Mouse (Mus musculus) ovary, postnatal 10 days (tissue): ENCODE data around the gene Cpt2.
A peak's percentile ranks its signal among the peaks of the same experiment; 100 is the strongest.

Experiments
- DNase-seq: peaks from one replicate; pipeline ENCODE4 v3.0.0; 2022; ENCODE audit warnings: low spot score

Cpt2 gene

DNA sequence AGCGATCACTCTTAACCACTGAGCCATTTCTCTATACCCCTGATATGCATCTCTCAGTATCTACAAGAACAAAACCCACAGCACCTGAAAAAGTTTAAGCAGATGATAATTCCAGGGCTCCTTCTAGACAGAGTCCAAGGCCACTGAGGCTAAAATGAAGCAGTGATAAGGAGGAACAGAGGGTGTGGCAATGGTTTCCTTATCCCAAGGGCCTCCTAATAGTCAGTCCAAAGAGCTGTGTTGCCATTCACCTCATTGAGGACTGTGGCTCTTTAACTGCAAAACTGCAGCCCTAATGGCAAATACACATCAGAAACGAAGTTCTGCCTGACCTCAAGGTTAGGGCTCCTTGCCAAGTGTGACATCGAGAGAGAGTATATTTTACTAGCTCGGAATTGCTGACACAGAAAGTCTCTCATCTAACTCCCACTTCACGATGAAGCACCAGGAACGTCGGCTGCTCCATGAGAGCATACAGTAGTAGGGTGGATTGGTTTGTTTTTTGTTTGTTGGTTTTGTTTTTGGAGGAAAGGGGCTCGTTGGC, 2.2 kb downstream of the Cpt2 start:
- no peak for DNase-seq

DNA sequence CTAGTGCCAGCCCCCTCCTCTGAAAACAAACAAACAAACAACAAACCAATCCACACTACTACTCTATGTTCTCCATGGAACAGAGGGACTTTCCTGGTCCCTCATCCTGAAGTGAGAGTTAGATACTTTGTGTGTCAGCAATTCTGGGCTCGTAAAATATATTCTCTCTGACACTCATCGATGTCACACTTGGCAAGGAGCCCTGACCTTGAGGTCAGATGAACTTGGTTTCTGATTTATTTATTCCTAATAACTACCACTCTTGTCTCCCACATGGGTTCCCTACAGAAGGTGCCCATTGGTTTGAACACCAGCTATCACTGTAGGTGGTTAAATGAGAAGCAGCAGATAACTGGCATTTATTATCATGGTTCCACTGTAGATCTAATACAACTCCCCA, 3.1 kb downstream of the Cpt2 start:
- no peak for DNase-seq

DNA sequence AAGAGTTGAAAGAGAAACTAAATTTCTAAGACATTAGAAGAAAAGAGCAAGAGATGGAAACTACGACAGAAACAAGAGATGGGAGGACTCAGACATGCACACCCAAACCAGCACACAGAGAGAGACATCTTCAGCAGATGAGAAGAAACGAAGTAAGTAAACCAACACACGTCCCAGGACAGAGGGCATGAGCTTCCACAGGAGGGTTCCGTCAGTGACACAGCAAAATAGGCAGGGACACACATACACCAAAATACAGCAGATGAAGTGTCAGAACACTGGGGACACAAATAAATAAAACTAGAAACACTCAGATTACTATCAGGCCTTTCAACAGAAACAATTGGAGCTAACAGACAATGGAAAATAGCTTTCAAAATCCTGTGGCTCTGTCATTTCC, 13.4 kb downstream of the Cpt2 start:
- DNase-seq: no peak

DNA sequence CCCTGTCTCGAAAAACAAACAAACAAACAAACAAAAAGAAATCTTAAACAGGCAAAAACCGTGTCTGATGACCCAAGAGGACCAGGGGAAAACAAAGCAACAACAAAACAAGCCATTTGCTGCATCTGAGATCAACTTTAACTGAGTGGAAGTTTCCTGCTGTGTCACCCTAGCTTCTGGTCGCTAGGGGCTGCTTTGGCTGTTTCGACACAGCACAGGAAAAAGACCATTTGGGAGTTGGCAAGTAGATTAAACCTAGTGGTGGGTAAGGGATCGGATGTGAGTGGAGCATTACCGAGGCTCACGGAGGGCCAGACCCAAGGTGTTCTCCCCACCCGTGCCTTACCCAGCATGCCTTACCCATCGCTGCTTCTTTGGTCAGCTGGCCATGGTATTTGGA, 16.8 kb downstream of the Cpt2 start:
- no peak for DNase-seq

DNA sequence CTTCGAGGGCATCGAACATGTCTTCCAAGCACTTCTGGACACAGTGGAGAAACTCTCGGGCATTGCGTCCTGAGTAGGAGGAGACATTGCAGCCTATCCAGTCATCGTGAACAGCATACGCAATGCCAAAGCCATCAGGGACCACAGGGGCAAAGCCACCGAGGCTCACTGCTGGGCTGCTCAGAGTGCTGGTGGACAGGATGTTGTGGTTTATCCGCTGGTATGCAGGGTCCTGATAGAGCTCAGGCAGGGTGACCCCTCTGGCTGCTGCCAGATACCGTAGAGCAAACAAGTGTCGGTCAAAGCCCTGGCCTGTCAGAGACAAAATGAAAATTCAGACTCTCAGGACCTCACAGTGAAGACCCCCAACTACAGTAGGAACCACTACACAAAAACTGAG, 19.2 kb downstream of the Cpt2 start:
- no peak for DNase-seq

DNA sequence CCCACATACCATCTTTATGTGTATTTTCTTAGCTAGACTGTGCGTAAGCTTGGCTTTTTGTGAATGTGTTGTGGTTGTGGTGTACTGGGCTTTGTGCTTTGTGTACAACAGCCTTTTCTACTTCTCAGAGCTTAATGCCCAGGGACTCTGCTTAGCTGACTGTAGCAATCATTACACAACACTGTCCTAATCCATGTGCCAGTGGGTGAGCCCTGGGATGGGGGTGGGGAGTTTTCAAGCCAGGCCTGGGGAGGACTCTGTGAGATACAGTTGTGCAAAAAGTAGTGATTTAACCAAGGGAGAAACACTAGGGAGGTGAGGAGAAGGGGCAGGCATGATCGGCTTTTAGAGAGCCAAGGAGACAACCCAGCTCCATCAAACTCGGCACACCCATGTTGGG, 23.2 kb downstream of the Cpt2 start:
- DNase-seq: no peak

DNA sequence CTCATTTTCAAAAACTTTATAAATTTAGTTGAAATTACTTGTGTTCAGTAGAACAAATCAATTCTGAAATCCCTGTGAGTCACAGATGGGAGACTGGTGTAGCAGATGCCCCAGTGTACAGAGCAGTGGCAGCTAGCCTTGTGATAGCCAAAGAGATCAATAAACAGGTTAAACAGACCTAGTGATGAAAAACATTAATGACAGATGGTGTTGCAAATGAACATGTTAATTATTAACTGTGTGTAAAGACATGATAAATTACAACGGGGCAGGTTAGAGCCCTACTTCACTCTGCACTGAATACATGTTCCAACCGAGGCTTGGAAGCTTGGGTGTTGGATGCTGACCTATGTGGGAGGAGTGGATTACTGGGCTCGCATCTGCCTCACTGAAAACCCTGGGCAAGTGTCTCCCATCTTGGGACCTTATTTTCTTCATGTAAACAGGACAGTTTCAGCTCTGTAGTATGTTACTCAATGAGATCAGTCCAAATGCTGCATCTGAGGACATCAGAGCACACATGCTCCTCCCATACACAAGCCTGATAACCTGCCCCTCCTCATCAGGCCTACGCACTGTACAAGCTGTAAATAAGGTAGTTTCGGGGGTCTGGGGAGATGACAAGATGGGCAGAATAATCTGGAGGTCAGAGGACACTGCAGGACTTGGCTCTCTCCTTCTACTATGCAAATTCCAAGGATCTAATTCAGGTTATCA, 24.0 kb downstream of the Cpt2 start:
- DNase-seq: no peak

DNA sequence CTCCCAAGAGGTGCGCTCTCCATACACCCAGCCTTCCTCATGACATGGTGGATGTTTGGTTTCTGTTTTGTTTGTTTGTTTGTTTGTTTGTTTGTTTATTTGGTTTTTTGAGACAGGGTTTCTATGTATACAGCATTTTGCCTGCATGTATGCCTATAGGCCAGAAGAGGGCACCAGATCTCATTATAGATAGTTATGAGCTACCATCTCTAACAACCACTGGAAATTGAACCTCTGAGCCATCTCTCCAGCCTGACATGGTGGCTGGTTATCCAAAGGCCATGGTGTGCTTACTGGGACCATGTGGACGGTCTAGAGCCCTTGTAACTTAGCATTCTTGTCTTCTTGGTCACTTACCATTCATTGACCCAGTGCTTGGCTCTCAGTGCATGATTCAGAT, 30.7 kb downstream of the Cpt2 start:
- no peak for DNase-seq

DNA sequence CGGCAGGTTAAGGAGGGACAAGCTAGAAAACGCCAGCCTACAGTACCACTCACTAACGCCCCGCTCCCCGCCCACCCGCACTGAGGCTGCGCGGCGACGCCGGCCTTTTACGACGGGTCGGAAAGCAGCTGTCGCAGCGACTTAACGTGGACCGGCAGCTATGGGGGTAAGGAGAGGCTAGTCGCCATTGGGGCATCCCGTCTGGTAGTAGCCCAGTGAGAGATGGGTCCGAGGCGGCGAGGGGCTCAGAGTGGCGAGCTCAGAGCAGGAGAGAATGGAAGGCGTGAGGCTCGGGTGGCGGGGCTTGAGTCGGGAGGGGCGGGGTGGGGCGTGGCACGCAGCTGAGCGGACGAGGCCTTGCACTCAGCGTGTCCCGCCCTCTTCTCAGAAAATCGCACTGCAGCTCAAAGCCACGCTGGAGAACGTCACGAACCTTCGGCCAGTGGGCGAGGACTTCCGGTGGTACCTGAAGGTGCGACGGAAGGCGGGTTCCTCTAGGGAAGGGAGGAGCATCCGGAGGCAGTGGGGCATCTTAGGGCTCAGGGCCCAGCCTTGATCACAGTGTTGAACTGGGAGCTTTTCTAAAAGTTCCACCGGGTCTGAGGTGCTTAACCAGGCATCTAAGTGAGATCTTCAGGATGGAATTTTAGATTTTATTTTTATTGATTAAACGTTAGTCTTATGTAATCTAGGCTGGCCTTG, 33.5 kb downstream of the Cpt2 start, which contains the start of gene 0610037L13Rik:
Gene 0610037L13Rik (plus strand): TSS at position 83 of the 702 bp plus-strand sequence.
- DNase-seq: peak; percentile 85

DNA sequence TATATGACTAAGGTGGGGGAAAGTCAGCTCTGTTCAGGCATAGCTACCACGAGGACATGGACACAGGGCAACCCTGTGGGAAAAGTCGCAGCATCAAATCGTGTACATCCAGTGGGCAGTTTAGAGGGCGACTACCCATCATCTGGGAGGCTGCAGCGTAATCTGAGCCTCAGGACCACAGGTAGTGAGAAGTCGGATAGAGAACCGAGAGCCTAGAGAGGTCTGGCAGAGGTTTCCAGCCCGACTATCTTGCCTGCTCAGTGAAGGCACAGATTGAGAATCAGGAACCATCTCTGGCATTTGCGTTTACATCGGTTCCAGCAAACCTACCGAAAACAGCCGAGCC, 34.1 kb downstream of the Cpt2 start:
- no peak for DNase-seq

DNA sequence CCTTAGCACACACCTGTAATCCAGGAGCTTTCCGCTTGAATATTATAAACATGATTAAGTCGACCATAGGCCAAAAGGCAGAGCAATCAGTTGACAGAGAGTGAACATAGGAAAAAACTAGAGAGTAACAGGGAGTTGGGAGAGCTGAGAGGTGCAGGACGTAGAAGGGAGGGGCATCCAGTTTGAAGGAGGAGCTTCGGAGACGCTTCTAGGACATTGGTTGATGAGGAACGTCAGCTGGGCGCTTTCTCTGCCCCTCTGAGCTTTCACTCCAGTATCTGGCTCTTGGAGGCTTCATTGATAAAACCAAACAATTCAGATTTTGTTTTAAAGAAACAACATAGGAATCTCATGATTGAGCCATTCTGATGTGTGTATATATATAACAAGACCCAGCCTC, 37.0 kb downstream of the Cpt2 start:
- DNase-seq: no peak

DNA sequence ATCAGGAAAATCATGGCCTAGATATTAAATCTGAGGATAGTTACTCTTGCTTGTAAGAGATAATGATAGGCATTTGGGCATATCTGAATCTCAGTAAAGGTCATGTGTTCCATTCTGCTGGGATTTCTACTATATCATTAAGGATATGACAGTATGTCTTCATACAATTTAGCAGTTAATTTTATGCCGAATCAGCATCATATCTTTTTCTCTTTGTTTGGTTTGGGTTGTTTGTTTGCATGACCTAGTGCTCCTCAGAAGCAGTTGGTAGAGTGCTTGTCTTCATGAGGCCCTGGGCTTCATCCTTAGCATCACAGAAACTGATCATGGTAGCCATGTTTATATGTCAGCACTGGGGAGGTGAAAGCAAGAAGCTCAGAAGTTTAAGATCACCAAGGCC, 41.8 kb downstream of the Cpt2 start:
- no peak for DNase-seq

DNA sequence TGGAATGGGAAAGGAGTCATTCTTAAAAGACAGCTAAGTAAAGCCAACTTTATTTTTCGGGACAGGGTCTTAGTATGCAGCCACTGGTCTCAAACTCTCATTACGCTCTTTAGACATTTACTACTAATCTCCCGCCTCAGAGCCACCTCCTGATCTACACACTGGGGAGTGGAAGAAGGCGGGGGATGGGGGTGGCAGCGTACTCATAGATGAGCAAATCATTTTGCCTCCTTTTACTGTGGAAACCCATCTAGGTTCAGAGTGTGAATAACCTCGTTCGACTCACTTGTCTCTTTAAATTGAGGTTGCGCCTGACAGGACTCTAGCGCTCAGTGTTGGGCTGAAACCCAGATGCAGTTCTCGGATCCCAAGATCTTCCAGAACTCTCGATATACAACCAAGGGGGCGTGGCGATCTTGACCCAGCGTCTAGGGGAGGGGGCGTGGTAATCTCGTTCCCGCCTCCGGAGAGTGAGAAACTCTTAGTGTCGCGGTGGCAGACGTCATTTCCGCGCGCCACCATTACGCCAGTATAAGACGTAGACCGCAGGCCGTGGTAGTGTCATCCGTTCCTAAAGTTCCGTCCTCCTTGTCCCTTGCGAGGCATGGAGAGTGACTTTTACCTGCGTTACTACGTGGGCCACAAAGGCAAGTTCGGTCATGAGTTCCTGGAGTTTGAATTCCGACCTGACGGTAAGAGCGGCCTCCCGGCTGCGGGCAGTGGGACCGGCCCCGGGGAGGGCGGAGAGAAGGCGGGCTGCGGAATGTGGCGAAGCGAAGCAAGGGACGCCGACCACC, 44.0 kb downstream of the Cpt2 start, which contains the start of gene Magoh:
Gene Magoh (plus strand): TSS at position 502 of the 797 bp plus-strand sequence.
- peak; percentile 89 for DNase-seq

DNA sequence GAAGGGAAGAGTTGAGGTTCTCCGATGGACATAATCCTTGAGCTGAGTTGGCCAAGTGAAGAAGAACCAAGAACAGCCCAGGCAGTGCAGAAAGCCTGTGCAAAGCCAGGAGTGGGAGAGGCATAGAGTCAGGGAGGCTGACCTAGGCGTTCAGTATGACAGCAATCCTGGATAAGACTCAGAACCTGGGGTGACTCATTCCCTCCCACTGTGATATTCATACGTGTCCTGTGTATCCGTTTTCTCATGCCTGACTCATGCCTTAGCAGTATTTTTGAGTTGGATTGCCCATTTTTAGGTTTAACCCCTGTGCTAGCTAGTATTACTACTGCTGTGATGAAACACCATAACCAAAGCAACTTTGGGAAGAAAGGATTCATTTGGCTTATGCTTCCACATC, 58.5 kb downstream of the Cpt2 start:
- DNase-seq: no peak

DNA sequence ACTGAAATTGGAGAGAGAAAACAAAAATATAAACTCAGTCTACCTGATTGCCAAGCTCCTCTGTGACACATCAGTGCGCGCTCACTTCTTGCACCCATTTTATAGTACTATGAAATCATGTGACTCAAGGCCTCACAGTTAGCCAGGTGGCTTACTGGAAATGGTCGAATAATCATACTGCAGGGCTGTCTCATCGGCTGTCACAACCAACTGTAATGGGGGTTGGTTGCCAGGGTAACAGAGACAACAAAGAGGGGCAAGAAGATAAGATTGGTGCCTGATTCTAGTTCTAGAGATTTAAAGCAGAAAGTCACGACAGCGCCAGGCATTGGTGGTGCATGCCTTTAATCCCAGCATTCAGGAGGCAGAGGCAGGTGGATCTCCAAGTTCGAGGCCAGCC, 64.4 kb downstream of the Cpt2 start:
- DNase-seq: no peak

DNA sequence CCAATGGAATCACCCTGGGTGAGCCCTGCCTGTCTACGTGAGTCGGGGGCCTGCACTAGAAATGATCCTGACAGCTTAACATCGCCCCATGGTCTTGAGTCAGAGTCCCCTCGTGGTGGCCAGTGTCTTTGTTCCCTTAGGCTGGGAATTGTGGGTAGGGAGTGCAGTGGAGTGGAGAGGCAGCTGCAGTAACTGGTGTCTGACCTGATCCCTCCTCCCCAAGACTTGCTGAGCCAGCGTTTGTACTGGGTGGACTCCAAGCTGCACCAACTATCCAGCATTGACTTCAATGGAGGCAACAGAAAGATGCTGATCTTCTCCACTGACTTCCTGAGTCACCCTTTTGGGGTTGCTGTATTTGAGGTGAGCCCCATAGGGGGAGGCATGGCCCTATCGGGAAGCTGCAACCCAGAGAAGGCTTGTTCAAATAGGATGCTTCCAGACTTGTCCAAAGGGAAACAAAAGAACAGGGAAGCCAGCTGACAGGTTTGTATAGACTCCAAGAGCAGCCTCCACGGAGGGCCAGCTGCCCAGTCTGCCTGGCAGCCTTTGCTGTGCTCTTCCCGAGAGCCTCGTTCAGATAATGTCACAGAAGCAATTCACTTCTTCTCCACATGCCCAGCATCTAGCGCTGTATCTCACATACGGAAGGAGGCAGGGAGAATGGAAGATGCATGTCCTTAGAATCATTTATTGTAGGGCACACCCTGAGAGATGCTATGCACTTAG, 66.3 kb downstream of the Cpt2 start:
- no peak for DNase-seq
